Mouse (Mus musculus) small intestine, adult 2 months (tissue): ENCODE data around the gene Hoxc6. TPM values are rescaled to one million over a fixed set of nuclear protein-coding genes. Genes with fewer than 3 reads are reported as not detected.

ENCODE experiments used
- H3K27ac ChIP-seq: fragments of 200-500 bp; 2 replicates; pipeline ENCODE4 v1.5.1; 2012; ENCODE audit warnings: low read depth, low read length, control low read depth, inconsistent platforms; ENCODE audit not compliant: insufficient read depth
- H3K27me3 ChIP-seq: fragments of 200-500 bp; 2 replicates; pipeline ENCODE4 v1.6.1; 2012; ENCODE audit warnings: mild to moderate bottlenecking, moderate library complexity, low read length, inconsistent platforms; ENCODE audit not compliant: control insufficient read depth, insufficient read depth
- H3K36me3 ChIP-seq: fragments of 200-500 bp; 2 replicates; pipeline ENCODE4 v1.6.1; 2012; ENCODE audit warnings: mild to moderate bottlenecking, low read length, control low read depth, inconsistent platforms; ENCODE audit not compliant: control insufficient read depth, insufficient read depth
- H3K4me1 ChIP-seq: fragments of 200-500 bp; 2 replicates; pipeline ENCODE4 v1.6.1; 2012; ENCODE audit warnings: low read length, inconsistent platforms, mixed read lengths; ENCODE audit not compliant: control insufficient read depth, insufficient read depth, insufficient read length
- H3K4me3 ChIP-seq: fragments of 200-500 bp; 2 replicates; pipeline ENCODE4 v1.5.1; 2012; ENCODE audit warnings: low read depth, mild to moderate bottlenecking, control low read depth, inconsistent platforms, low read length, moderate library complexity
- CTCF ChIP-seq: fragments of 200-500 bp; IDR thresholded peaks from 2 replicates; pipeline ENCODE4 v1.5.1; 2012; ENCODE audit warnings: low read depth, mild to moderate bottlenecking, control low read depth, inconsistent platforms, low read length, moderate library complexity, mixed read lengths; ENCODE audit not compliant: insufficient replicate concordance, insufficient read length; ENCODE audit errors: extremely low read depth
- POLR2A ChIP-seq: fragments of 200-500 bp; IDR thresholded peaks from 2 replicates; pipeline ENCODE4 v1.6.1; 2012; ENCODE audit warnings: low read depth, mild to moderate bottlenecking, control low read depth, inconsistent platforms, low read length, moderate library complexity
- WGBS: fragments of 180-500 bp; shearing (Covaris S2); methylation state at CpG from one replicate; pipeline ENCODE4 v1.1.7; 2018; 5-methylcytosine and 5-hydroxymethylcytosine counted together
- polyA plus RNA-seq: library from polyadenylated mRNA; depleted of rRNA; stranded (reverse); fragments of >200 nt; gene quantifications from 2 replicates; pipeline ENCODE4 v1.2.3, GENCODE M21; 2012

Hoxc6 gene
- polyA plus RNA-seq, 1 experiment = 5.0 TPM

DNA sequence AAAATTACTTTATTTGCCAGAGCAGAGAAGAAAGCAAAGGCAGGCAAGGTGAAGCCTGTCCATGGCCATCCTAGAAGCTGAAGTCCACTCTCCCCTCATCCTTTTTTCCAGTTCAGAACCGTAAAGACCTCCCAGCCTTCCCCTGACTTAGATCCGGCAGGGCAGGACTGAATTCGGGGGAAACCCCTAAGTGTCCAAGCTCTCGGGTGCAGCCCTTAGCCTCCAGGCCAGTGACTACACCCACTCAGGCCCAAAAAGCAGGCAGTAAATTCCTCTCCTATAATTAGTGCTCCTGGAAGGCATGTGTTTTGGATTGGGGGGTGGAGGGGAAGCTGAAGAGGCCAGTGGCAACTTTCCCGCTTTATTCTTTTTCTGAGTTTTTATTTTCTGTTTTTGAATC, 7.7 kb downstream of the Hoxc6 start:
- WGBS = 17% methylated on average over 5 of the region's 5 CpGs
- TF ChIP-seq POLR2A = no peak
- TF ChIP-seq CTCF = no peak
- Histone ChIP-seq H3K27ac (peak overlapping the region; percentile 52), H3K36me3 (no peaks in the 10 kb centered on the region), H3K4me3 (no peak overlapping the region), H3K27me3 (peaks cover 50% of the 10 kb centered on the region), H3K4me1 (peaks cover 2% of the 10 kb centered on the region; the same call in 1 of the 2 replicates)

GRCm38 (mm10) chr15:103006326-103006725, 8.3 kb downstream of the Hoxc6 start:
- TF ChIP-seq CTCF = no peak
- TF ChIP-seq POLR2A = no peak

DNA sequence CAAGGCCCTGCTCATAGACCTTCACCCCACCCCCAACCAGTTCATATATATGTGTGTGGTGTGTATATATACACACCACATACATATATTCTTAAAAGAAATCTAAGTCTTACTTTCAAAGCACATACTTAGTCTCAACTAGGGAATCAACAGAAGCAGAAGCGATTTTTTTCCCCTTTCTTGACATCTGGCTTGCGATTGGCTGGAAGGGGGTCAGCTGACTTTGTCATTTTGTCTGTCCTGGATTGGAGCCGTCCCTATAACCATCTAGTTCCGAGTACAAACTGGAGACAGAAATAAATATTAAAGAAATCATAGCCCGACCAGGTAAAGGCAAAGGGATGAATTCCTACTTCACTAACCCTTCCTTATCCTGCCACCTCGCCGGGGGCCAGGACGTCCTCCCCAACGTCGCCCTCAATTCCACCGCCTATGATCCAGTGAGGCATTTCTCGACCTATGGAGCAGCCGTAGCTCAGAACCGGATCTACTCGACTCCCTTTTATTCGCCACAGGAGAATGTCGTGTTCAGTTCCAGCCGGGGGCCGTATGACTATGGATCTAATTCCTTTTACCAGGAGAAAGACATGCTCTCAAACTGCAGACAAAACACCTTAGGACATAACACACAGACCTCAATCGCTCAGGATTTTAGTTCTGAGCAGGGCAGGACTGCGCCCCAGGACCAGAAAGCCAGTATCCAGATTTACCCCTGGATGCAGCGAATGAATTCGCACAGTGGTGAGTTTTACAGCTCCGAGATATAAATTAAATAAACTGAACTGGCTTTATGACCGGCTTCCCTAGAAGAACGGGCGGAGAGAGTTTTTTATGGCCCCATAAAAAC, 11.4 kb downstream of the Hoxc6 start:
- peaks cover 64% of the 10 kb centered on the region for H3K27me3 ChIP-seq
- 4% methylated on average over 27 of the region's 27 CpGs for WGBS
- H3K27ac ChIP-seq = peak overlapping the region; percentile 68

More at GRCm38 (mm10) chr15:103006326-103006725, 8.3 kb downstream of the Hoxc6 start:
- 0 out of 2 replicates have a peak overlapping the region, but pooled peaks have one; percentile 52 for H3K27ac ChIP-seq
- H3K27me3 ChIP-seq = peaks cover 50% of the 10 kb centered on the region
- H3K36me3 ChIP-seq = no peaks in the 10 kb centered on the region
- 47% methylated on average over 1 of the region's 1 CpGs for WGBS
- no peak overlapping the region for H3K4me3 ChIP-seq
- H3K4me1 ChIP-seq = peaks cover 2% of the 10 kb centered on the region; the same call in 1 of the 2 replicates

GRCm38 (mm10) chr15:103010112-103010846, 12.2 kb downstream of the Hoxc6 start:
- 6% methylated on average over 31 of the region's 31 CpGs for WGBS
- Histone ChIP-seq H3K27ac (peak overlapping the region; percentile 68), H3K36me3 (no peaks in the 10 kb centered on the region), H3K27me3 (peaks cover 71% of the 10 kb centered on the region), H3K4me3 (peak overlapping the region; percentile 54), H3K4me1 (peaks cover 2% of the 10 kb centered on the region)
- TF ChIP-seq POLR2A (no peak), CTCF (no peak)

More for the DNA sequence above, 11.4 kb downstream of the Hoxc6 start:
- Histone ChIP-seq H3K4me1 (peaks cover 2% of the 10 kb centered on the region), H3K36me3 (no peaks in the 10 kb centered on the region), H3K4me3 (peak overlapping the region; percentile 54)
- TF ChIP-seq POLR2A (no peak), CTCF (no peak)

DNA sequence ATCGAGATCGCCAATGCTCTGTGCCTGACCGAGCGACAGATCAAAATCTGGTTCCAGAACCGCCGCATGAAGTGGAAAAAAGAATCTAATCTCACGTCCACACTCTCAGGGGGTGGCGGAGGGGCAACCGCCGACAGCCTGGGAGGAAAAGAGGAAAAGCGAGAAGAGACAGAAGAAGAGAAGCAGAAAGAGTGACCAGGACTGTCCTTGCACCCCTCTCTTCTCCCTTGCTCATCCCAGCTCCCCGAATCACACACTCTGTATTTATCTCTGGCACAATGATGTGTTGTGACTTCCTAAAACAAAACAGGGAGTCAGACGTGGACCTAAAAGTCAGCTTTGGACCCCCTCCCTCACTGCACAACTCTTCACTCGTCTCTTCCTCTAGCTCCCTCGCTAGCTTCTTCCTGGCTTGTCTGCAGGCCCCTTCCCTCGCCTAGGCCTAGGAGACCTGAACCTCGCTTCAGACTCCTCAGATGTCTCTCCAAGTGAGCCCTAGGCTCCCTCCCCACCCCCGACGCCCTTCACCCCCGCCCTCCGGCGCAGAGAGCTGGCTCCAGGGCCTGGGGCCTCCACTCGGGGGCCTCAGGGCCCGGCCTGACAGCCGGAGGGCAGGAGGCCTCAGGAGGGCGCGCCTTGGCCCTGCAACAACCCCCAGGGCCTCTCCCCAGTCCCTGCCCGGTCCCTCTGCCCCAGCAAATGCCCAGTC, 12.9 kb downstream of the Hoxc6 start:
- TF ChIP-seq POLR2A (no peak), CTCF (no peak)
- peaks cover 71% of the 10 kb centered on the region for H3K27me3 ChIP-seq
- WGBS = 7% methylated on average over 28 of the region's 28 CpGs

DNA sequence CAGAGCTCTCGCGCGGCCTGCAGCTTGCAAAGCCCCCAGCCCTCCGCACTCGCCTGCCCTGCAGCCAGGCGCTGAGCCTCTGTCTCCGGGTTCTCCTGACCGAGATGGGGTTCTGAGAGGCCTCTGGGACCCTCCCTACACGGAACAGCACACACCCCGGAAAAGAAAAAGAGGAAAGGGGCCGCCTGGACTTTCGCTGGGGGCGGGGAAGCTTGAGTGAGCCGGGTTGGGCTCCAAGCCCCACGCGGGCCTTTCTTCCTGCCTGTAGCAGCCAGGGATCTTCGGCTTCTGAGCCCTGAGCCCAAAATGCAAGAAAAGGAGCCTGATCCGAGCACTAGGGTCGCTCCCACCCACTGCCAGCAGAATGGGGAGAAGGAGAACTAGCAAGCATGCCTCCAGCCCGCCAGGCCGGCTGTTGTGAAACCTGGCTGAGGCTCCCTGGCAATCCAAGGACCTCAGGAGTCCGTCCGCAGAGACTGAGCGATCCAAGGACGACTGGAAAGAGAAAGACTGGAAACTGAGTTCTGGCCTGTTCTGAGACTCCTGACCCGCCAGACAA, 13.9 kb downstream of the Hoxc6 start:
- Histone ChIP-seq H3K27ac (peak overlapping the region; percentile 16; the same call in 1 of the 2 replicates), H3K4me1 (peaks cover 2% of the 10 kb centered on the region), H3K4me3 (peak overlapping the region; percentile 40), H3K36me3 (no peaks in the 10 kb centered on the region), H3K27me3 (peaks cover 66% of the 10 kb centered on the region)
- no peak for TF ChIP-seq POLR2A
- TF ChIP-seq CTCF = no peak
- WGBS = 15% methylated on average over 26 of the region's 26 CpGs

More for the DNA sequence above, 12.9 kb downstream of the Hoxc6 start:
- Histone ChIP-seq H3K4me1 (peaks cover 2% of the 10 kb centered on the region), H3K4me3 (peak overlapping the region; percentile 54), H3K27ac (peak overlapping the region; percentile 68; the same call in 1 of the 2 replicates), H3K36me3 (no peaks in the 10 kb centered on the region)
